Mouse (Mus musculus): Measurements from ENCODE around the gene Ofcc1.

- TF ChIP-seq POLR2A (IDR thresholded peaks at IDR 0.05; ENCODE audit: low read depth, low read length) (no peak), CTCF (conservative IDR thresholded peaks at IDR 0.05; ENCODE audit: insufficient read depth, insufficient read length, low read depth, low read length) (no peak)
Measured at GRCm38 (mm10) chr13:40288650-40289049, 72.6 kb downstream of the Ofcc1 start.
